Mouse (Mus musculus) cerebellum, adult 2 months (tissue): Measurements from ENCODE around the gene Cd3d.

Source experiments
- CTCF ChIP-seq: fragments of 200-500 bp; IDR thresholded peaks from 2 replicates; pipeline ENCODE4 v1.5.1; 2011; ENCODE audit warnings: low read depth, mild to moderate bottlenecking, control low read depth, low read length, moderate library complexity, borderline replicate concordance; ENCODE audit not compliant: insufficient read depth
- POLR2A ChIP-seq: fragments of 200-500 bp; IDR thresholded peaks from 2 replicates; pipeline ENCODE4 v1.6.1; 2011; ENCODE audit warnings: low read length, control low read depth, borderline replicate concordance; ENCODE audit not compliant: insufficient read depth

GRCm38 (mm10) chr9:45011291-45011690 lies 29.7 kb downstream of the Cd3d start:
- TF ChIP-seq POLR2A (no peak), CTCF (no peak)
